Comparison of ENCODE assay signal across 8 mouse cellular contexts in the genomic region with DNA sequence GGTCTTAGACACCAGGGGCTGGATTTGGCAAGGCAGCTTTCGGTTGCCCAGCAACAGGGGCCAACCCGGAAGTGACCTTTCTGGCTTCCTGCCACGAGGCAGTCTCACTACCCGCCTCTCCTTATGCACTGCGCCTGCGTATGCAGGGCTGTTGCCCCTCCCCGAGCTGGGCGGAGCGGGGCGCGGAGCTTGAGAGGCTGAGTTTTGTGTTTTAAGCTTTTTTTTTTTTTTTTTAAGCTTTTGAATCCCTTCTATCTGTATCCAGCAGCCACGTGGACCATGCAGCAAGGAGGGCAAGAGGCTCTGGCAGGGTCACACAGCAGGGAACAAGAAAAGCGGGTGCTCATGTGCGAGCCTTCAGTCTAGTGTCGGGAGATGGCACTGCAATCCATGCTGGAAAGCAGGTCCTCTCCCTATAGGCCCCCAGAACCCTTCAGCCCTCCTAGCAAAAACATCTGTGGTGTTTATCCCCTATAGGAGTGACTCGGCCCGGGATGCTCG. TPM values are rescaled to one million over a fixed set of nuclear protein-coding genes. Genes with fewer than 3 reads are reported as not detected.
DNase-seq lines count a peak whose midpoint lies in the region; ATAC-seq and TF ChIP-seq lines count a peak whose summit lies in the region.

No protein-coding gene starts in this region.

- no peaks in the 10 kb centered on the region for H3K36me3 ChIP-seq in ES-E14 (ENCODE audit: control insufficient read depth, insufficient read depth, low read length, poor library complexity, severe bottlenecking)
- H3K36me3 ChIP-seq in hindbrain, embryonic 12.5 days, result no peaks in the 10 kb centered on the region
- H3K36me3 ChIP-seq in lung, postnatal 0 days (ENCODE audit: insufficient read depth, low read length), result no peaks in the 10 kb centered on the region

- peak; percentile 80 for DNase-seq in ES-E14 (ENCODE audit: low read depth, low spot score)
- peak; percentile 91 for DNase-seq in cerebellum, adult 9-11 months
- peak; percentile 87 for DNase-seq in frontal cortex, postnatal 10 days (ENCODE audit: low spot score in 2 of 2)
- peak; percentile 91 for DNase-seq in layer of hippocampus, postnatal 10 days (ENCODE audit: low spot score in 2 of 2)
- peak; percentile 93 for DNase-seq in lung, postnatal 0 days (ENCODE audit: low spot score)
- peak; percentile 77 for DNase-seq in ovary, postnatal 10 days (ENCODE audit: low spot score)
- peak; percentile 87 to 89 for DNase-seq in thymus, postnatal 10 days (ENCODE audit: low spot score in 2 of 2)

- peak overlapping the region; percentile 54 to 60 for H3K4me3 ChIP-seq in ES-E14 (ENCODE audit: insufficient read depth in 1 of 2, low read depth in 1 of 2, low read length in 2 of 2, poor library complexity in 1 of 2, severe bottlenecking in 1 of 2)
- H3K4me3 ChIP-seq in hindbrain, embryonic 12.5 days, result peak overlapping the region; percentile 33
- H3K4me3 ChIP-seq in lung, postnatal 0 days (ENCODE audit: low read depth, low read length), result peak overlapping the region; percentile 31

- no peaks in the 10 kb centered on the region for H3K9me3 ChIP-seq in ES-E14 (ENCODE audit: control insufficient read depth, insufficient read depth, low read depth, low read length)
- H3K9me3 ChIP-seq in hindbrain, embryonic 12.5 days (replicated peaks), result no peaks in the 10 kb centered on the region
- H3K9me3 ChIP-seq in lung, postnatal 0 days (ENCODE audit: low read length), result no peaks in the 10 kb centered on the region

- TF ChIP-seq EP300 in lung, postnatal 0 days (IDR thresholded peaks at IDR 0.05), result no peak

- H3K9ac ChIP-seq in ES-E14 (ENCODE audit: insufficient read depth, low read depth, low read length, poor library complexity, severe bottlenecking), result peak overlapping the region; percentile 77
- peak overlapping the region; percentile 62 for H3K9ac ChIP-seq in hindbrain, embryonic 12.5 days
- H3K9ac ChIP-seq in lung, postnatal 0 days (replicated peaks; ENCODE audit: low read depth), result 0 out of 2 replicates have a peak overlapping the region, but pooled peaks have one; percentile 8

- 2% methylated on average over 18 of the region's 18 CpGs for WGBS in hindbrain, embryonic 12.5 days
- 0% methylated on average over 17 of the region's 18 CpGs for WGBS in lung, postnatal 0 days

- H3K27ac ChIP-seq in ES-E14 (ENCODE audit: insufficient read depth, low read depth, low read length, poor library complexity, severe bottlenecking), result no peak overlapping the region
- peak overlapping the region; percentile 79 for H3K27ac ChIP-seq in hindbrain, embryonic 12.5 days
- H3K27ac ChIP-seq in lung, postnatal 0 days (ENCODE audit: low read length), result peak overlapping the region; percentile 48; the same call in 1 of the 2 replicates

- peak overlapping the region; percentile 54 for H3K4me2 ChIP-seq in hindbrain, embryonic 12.5 days (replicated peaks)
- H3K4me2 ChIP-seq in lung, postnatal 0 days (replicated peaks; ENCODE audit: low read depth, low read length), result peak overlapping the region; percentile 55

- H3K4me1 ChIP-seq in ES-E14 (ENCODE audit: control insufficient read depth in 2 of 2, insufficient read depth in 2 of 2, low read length in 2 of 2, poor library complexity in 1 of 2), result no peaks in the 10 kb centered on the region
- peaks cover 13% of the 10 kb centered on the region for H3K4me1 ChIP-seq in hindbrain, embryonic 12.5 days
- peaks cover 4% of the 10 kb centered on the region for H3K4me1 ChIP-seq in lung, postnatal 0 days (ENCODE audit: insufficient read depth, low read depth, low read length)

- peaks cover 14% of the 10 kb centered on the region for H3K27me3 ChIP-seq in hindbrain, embryonic 12.5 days
- H3K27me3 ChIP-seq in lung, postnatal 0 days (replicated peaks; ENCODE audit: insufficient read depth, low read length), result no peaks in the 10 kb centered on the region

- ATAC-seq in hindbrain, embryonic 12.5 days (ENCODE audit: low FRiP score), result peak; percentile 88
- ATAC-seq in lung, postnatal 0 days, result peak; percentile 96

- in situ Hi-C loops in ES-E14 (cut with MboI; ENCODE audit: low sequenced_read_pairs in 2 of 2, unreplicated experiment in 2 of 2), result no loop called here

- peak; percentile 58 for TF ChIP-seq CTCF in lung, postnatal 0 days (IDR thresholded peaks at IDR 0.05)

TF ChIP-seq in ES-E14, 5 proteins besides CTCF, POLR2A, EP300 and RAD21:
- no peak for TF ChIP-seq ZC3H11A (IDR thresholded peaks at IDR 0.05; ENCODE audit: borderline replicate concordance, low read depth, low read length)
- peak; percentile 79 for TF ChIP-seq ZNF384 (IDR thresholded peaks at IDR 0.05; ENCODE audit: low read depth, low read length)

RNA-seq across cellular contexts. Expression of a gene that starts 5.1 kb away (rescaled TPM):
- total RNA-seq in ES-E14 (2012; rRNA removed), result 2.4 and 3.1 TPM in 2 replicates
- 0.40 and 0.41 TPM in 2 replicates for polyA plus RNA-seq in hindbrain, embryonic 12.5 days (2016; fragmentation: Nextera tagmentation; extraction: Ambion mirVana)
- under 1 TPM; 0.22 to 0.23 TPM for total RNA-seq in layer of hippocampus, postnatal 10 days (2021)
- polyA plus RNA-seq in lung, postnatal 0 days (2015; fragmentation: Nextera tagmentation; extraction: Ambion mirVana), result 0.06 and 0.07 TPM in 2 replicates

RNA-seq across cellular contexts. Expression of a gene that starts 27.1 kb away (rescaled TPM):
- total RNA-seq in ES-E14 (2012; rRNA removed), result 0.22 and 0.26 TPM in 2 replicates
- polyA plus RNA-seq in hindbrain, embryonic 12.5 days (2016; fragmentation: Nextera tagmentation; extraction: Ambion mirVana), result 0.27 and 0.72 TPM in 2 replicates
- total RNA-seq in layer of hippocampus, postnatal 10 days (2021), result 1 to 10 TPM; 3.7 to 4.9 TPM
- 0.54 and 0.56 TPM in 2 replicates for polyA plus RNA-seq in lung, postnatal 0 days (2015; fragmentation: Nextera tagmentation; extraction: Ambion mirVana)

RNA-seq across cellular contexts. Expression of a gene that starts 34.6 kb away (rescaled TPM):
- 13.4 and 15.7 TPM in 2 replicates for total RNA-seq in ES-E14 (2012; rRNA removed)
- polyA plus RNA-seq in hindbrain, embryonic 12.5 days (2016; fragmentation: Nextera tagmentation; extraction: Ambion mirVana), result 38.0 and 40.2 TPM in 2 replicates
- 10 to 100 TPM; 36.2 to 39.0 TPM for total RNA-seq in layer of hippocampus, postnatal 10 days (2021)
- polyA plus RNA-seq in lung, postnatal 0 days (2015; fragmentation: Nextera tagmentation; extraction: Ambion mirVana), result 16.8 and 18.9 TPM in 2 replicates

Comparison
In these comparisons a context has a peak if more than half of its experiments do, and no peak if none do; other contexts are left out.
1. H3K9ac ChIP-seq: peak in every context shown above with its lines; median percentile 77 in ES-E14; 62 in hindbrain, embryonic 12.5 days; 8 in lung, postnatal 0 days.